18 mouse cellular contexts compared by ENCODE assay signal in genomic region chr1:82279768-82280167, GRCm38 (mm10). TPM values are rescaled to one million over a fixed set of nuclear protein-coding genes. Genes with fewer than 3 reads are reported as not detected.
A peak's percentile ranks its signal among the peaks of the same experiment; 100 is the strongest.
DNase-seq lines count a peak whose midpoint lies in the region; ATAC-seq and TF ChIP-seq lines count a peak whose summit lies in the region.
"Had no signal": no experiment of that assay in that cellular context is flagged by ENCODE, and none has a peak within 500 bp of the region (broad histone marks: within the 10 kb centered on the region; RNA-seq: fewer than 3 reads in every experiment).

No protein-coding gene starts in this region.

- no peaks in the 10 kb centered on the region for H3K9me3 ChIP-seq in heart, embryonic 12.5 days (replicated peaks)
- H3K9me3 ChIP-seq in heart, postnatal 0 days (replicated peaks; ENCODE audit: control insufficient read depth, low read length), result no peaks in the 10 kb centered on the region
- H3K9me3 ChIP-seq: forebrain, embryonic 15.5 days; hindbrain, embryonic 15.5 days had no signal

- H3K79me2 ChIP-seq in heart, adult 2 months (replicated peaks; ENCODE audit: control insufficient read depth, insufficient read depth, low read length), result 0 out of 2 replicates have a peak, but pooled peaks cover 1% of the 10 kb centered on the region

- peaks cover 11% of the 10 kb centered on the region for H3K4me1 ChIP-seq in heart, adult 2 months (ENCODE audit: control insufficient read depth, insufficient read depth, low read length)
- peaks cover 31% of the 10 kb centered on the region for H3K4me1 ChIP-seq in heart, embryonic 12.5 days (replicated peaks)
- H3K4me1 ChIP-seq in heart, postnatal 0 days (ENCODE audit: control insufficient read depth, insufficient read depth), result peaks cover 11% of the 10 kb centered on the region

- no peak for ATAC-seq in heart, embryonic 12.5 days (ENCODE audit: insufficient number of reproducible peaks, low FRiP score)
- ATAC-seq in heart, postnatal 0 days (ENCODE audit: insufficient read depth, low read depth), result no peak
- ATAC-seq: activated CD4-positive, CD25-positive, alpha-beta regulatory T cell, adult 4 months; forebrain, embryonic 15.5 days; intestine, embryonic 16.5 days; Patski had no signal

- H3K4me3 ChIP-seq in heart, adult 2 months, result no peak overlapping the region
- no peak overlapping the region for H3K4me3 ChIP-seq in heart, embryonic 12.5 days
- H3K4me3 ChIP-seq in heart, postnatal 0 days (ENCODE audit: low read depth, low read length), result no peak overlapping the region
- H3K4me3 ChIP-seq: forebrain, embryonic 15.5 days; hindbrain, embryonic 15.5 days had no signal

- no peak for TF ChIP-seq CTCF in heart, adult 2 months (IDR thresholded peaks at IDR 0.05)
- no peak for TF ChIP-seq CTCF in heart, postnatal 0 days (IDR thresholded peaks at IDR 0.05; ENCODE audit: low read depth)

- no peak for DNase-seq in heart, adult 2 months
- DNase-seq in heart, postnatal 0 days (ENCODE audit: low spot score), result peak; percentile 69
- no peak for DNase-seq in heart, postnatal 14 days
- DNase-seq in Muller cell, postnatal 12 days (ENCODE audit: inconsistent ontology term), result peak; percentile 36
- DNase-seq in NIH3T3 (ENCODE audit: low read depth), result peak; percentile 35
- DNase-seq: adrenal gland, postnatal 14 days; cerebellum, adult 11-12 months; cerebellum, adult 9-11 months; gastrocnemius, postnatal 10 days; heart, postnatal 36 days; kidney, adult 2 months had no signal

- no peak overlapping the region for H3K4me2 ChIP-seq in heart, embryonic 12.5 days
- H3K4me2 ChIP-seq in heart, postnatal 0 days (ENCODE audit: low read depth, low read length), result peak overlapping the region; percentile 2; the same call in 1 of the 2 replicates
- H3K4me2 ChIP-seq: forebrain, embryonic 15.5 days; hindbrain, embryonic 15.5 days had no signal

- peak overlapping the region; percentile 30; the same call in 1 of the 2 replicates for H3K27ac ChIP-seq in heart, adult 2 months
- H3K27ac ChIP-seq in heart, embryonic 12.5 days (ENCODE audit: poor library complexity, severe bottlenecking), result no peak overlapping the region
- H3K27ac ChIP-seq in heart, postnatal 0 days (ENCODE audit: low read depth), result peak overlapping the region; percentile 5
- H3K27ac ChIP-seq: forebrain, embryonic 15.5 days; hindbrain, embryonic 15.5 days had no signal

- 19% methylated on average over 1 of the region's 1 CpGs for WGBS in heart, adult 2 months
- 24% methylated on average over 1 of the region's 1 CpGs for WGBS in heart, embryonic 12.5 days
- 8% methylated on average over 1 of the region's 1 CpGs for WGBS in heart, postnatal 0 days

- H3K27me3 ChIP-seq in heart, adult 2 months (ENCODE audit: control insufficient read depth, insufficient read depth, low read length), result no peaks in the 10 kb centered on the region
- H3K27me3 ChIP-seq in heart, embryonic 12.5 days (replicated peaks), result no peaks in the 10 kb centered on the region
- no peaks in the 10 kb centered on the region for H3K27me3 ChIP-seq in heart, postnatal 0 days (ENCODE audit: control insufficient read depth, insufficient read depth, low read length)
- H3K27me3 ChIP-seq: forebrain, embryonic 15.5 days; hindbrain, embryonic 15.5 days; Patski had no signal

- TF ChIP-seq POLR2A in heart, adult 2 months (IDR thresholded peaks at IDR 0.05; ENCODE audit: insufficient read depth, low read depth, low read length), result no peak

- peaks cover 33% of the 10 kb centered on the region for H3K36me3 ChIP-seq in heart, adult 2 months (ENCODE audit: control insufficient read depth, insufficient read depth, low read length)
- H3K36me3 ChIP-seq in heart, embryonic 12.5 days, result peaks cover 29% of the 10 kb centered on the region
- H3K36me3 ChIP-seq in heart, postnatal 0 days (replicated peaks; ENCODE audit: control insufficient read depth, insufficient read depth, low read length), result peaks cover 15% of the 10 kb centered on the region

- TF ChIP-seq EP300 in heart, adult 2 months (IDR thresholded peaks at IDR 0.05; ENCODE audit: insufficient read depth, low read depth, low read length), result no peak
- no peak for TF ChIP-seq EP300 in heart, postnatal 0 days (IDR thresholded peaks at IDR 0.05; ENCODE audit: low read depth)

- intact Hi-C loops in heart, adult 2 months (cut with DNase I), result loop anchor here (5.0 to 10.0 kb wide), 2 partner anchors 37 to 265 kb away; no protein-coding TSS in a partner anchor
- intact Hi-C loops in heart, postnatal 14 days (cut with DNase I), result loop anchor here (10.0 kb wide), 2 partner anchors 155 to 265 kb away; no protein-coding TSS in a partner anchor

- H3K9ac ChIP-seq in heart, adult 2 months (ENCODE audit: low read depth, low read length), result no peak overlapping the region
- no peak overlapping the region for H3K9ac ChIP-seq in heart, embryonic 12.5 days
- no peak overlapping the region for H3K9ac ChIP-seq in heart, postnatal 0 days (replicated peaks; ENCODE audit: low read depth, low read length)
- H3K9ac ChIP-seq: forebrain, embryonic 15.5 days; hindbrain, embryonic 15.5 days had no signal

RNA-seq across cellular contexts. Expression of gene Irs1, which starts 11.4 kb away (rescaled TPM):
- 10 to 100 TPM; 39.9 to 50.0 TPM for total RNA-seq in heart, adult 2 months (2021)
- 10.5 and 15.4 TPM in 2 replicates for polyA plus RNA-seq in heart, adult 2 months (2012; rRNA removed)
- polyA plus RNA-seq in heart, embryonic 12.5 days (2016; fragmentation: Nextera tagmentation; extraction: Ambion mirVana), result 17.5 and 18.7 TPM in 2 replicates
- 40.0 and 66.6 TPM in 2 replicates for total RNA-seq in heart, postnatal 0 days (2014; rRNA removed; ENCODE audit: low replicate concordance)
- polyA plus RNA-seq in heart, postnatal 0 days (2015; fragmentation: Nextera tagmentation; extraction: Ambion mirVana), result 4.4 and 4.7 TPM in 2 replicates
- total RNA-seq in heart, postnatal 14 days (2021), result 10 to 100 TPM; 37.5 to 38.0 TPM
- polyA plus RNA-seq: activated CD4-positive, CD25-positive, alpha-beta regulatory T cell, adult 4 months had no signal

RNA-seq across cellular contexts. Expression of gene Rhbdd1, which starts 36.5 kb away (rescaled TPM):
- total RNA-seq in heart, adult 2 months (2021), result 10 to 100 TPM; 11.2 to 11.3 TPM
- 10.7 and 14.0 TPM in 2 replicates for polyA plus RNA-seq in heart, adult 2 months (2012; rRNA removed)
- 11.5 and 11.9 TPM in 2 replicates for polyA plus RNA-seq in heart, embryonic 12.5 days (2016; fragmentation: Nextera tagmentation; extraction: Ambion mirVana)
- 10.7 and 13.2 TPM in 2 replicates for total RNA-seq in heart, postnatal 0 days (2014; rRNA removed; ENCODE audit: low replicate concordance)
- 5.5 and 6.6 TPM in 2 replicates for polyA plus RNA-seq in heart, postnatal 0 days (2015; fragmentation: Nextera tagmentation; extraction: Ambion mirVana)
- 10 to 100 TPM; 10.1 to 11.5 TPM for total RNA-seq in heart, postnatal 14 days (2021)

RNA-seq across cellular contexts. Expression of gene Gm9747, which starts 46.9 kb away (rescaled TPM):
- not detected for total RNA-seq in heart, adult 2 months (2021)
- 0.04 TPM in 1 of 2 replicates, not detected in the other for polyA plus RNA-seq in heart, adult 2 months (2012; rRNA removed)
- polyA plus RNA-seq in heart, embryonic 12.5 days (2016; fragmentation: Nextera tagmentation; extraction: Ambion mirVana), result 40.0 and 42.3 TPM in 2 replicates
- total RNA-seq in heart, postnatal 0 days (2014; rRNA removed; ENCODE audit: low replicate concordance), result not detected in 2 replicates
- 15.6 and 17.1 TPM in 2 replicates for polyA plus RNA-seq in heart, postnatal 0 days (2015; fragmentation: Nextera tagmentation; extraction: Ambion mirVana)
- not detected for total RNA-seq in heart, postnatal 14 days (2021)
- total RNA-seq: adrenal gland, adult 18-20 months; adrenal gland, postnatal 14 days; gastrocnemius, postnatal 10 days; heart, postnatal 36 days had no signal
- polyA plus RNA-seq: kidney, adult 2 months had no signal

Comparison
In these comparisons a context has a peak if more than half of its experiments do, and no peak if none do; other contexts are left out.
1. DNase-seq: peak in heart, postnatal 0 days (single experiment), Muller cell, postnatal 12 days (single experiment) and NIH3T3 (single experiment); none in heart, adult 2 months (0 of 2) and heart, postnatal 14 days (0 of 2).